Mouse (Mus musculus): ENCODE measurements around the gene BC017158. TPM values are rescaled to one million over a fixed set of nuclear protein-coding genes. Genes with fewer than 3 reads are reported as not detected.

BC017158 gene
- polyA plus RNA-seq, 1 experiment from 2014 or later, result 20.0 TPM

DNA sequence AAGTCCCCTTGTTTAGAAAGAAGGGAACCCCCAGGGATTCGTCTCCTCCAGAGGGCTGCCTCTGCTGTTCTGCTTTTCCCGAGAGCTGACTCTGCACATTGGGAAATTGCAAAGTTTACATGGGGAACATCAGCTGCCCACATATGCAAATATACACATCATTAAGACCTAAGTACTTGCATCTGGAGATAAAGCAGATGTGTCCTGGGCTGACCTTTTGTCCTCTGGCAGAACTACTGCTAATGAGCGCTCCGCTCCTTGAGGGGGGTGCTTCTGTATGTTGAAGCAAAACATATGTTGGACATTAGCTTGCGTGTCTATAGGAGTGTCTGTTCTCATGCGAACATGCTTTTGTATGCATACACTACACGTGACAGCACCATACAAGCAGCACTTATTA lies 23.3 kb upstream of the BC017158 start:
- peaks cover 16% of the 10 kb centered on the region for H3K4me1 ChIP-seq (replicated peaks)
- no peak overlapping the region for H3K27ac ChIP-seq (ENCODE audit: poor library complexity, severe bottlenecking)
- H3K27me3 ChIP-seq (replicated peaks), result 0 out of 2 replicates have a peak, but pooled peaks cover 2% of the 10 kb centered on the region
- no peak overlapping the region for H3K4me2 ChIP-seq
- no peak for ATAC-seq (ENCODE audit: insufficient number of reproducible peaks, low FRiP score)
- 72% methylated on average over 7 of the region's 7 CpGs for WGBS
- no peaks in the 10 kb centered on the region for H3K36me3 ChIP-seq
- H3K9ac ChIP-seq, result no peak overlapping the region
- no peaks in the 10 kb centered on the region for H3K9me3 ChIP-seq (replicated peaks)
- no peak overlapping the region for H3K4me3 ChIP-seq

DNA sequence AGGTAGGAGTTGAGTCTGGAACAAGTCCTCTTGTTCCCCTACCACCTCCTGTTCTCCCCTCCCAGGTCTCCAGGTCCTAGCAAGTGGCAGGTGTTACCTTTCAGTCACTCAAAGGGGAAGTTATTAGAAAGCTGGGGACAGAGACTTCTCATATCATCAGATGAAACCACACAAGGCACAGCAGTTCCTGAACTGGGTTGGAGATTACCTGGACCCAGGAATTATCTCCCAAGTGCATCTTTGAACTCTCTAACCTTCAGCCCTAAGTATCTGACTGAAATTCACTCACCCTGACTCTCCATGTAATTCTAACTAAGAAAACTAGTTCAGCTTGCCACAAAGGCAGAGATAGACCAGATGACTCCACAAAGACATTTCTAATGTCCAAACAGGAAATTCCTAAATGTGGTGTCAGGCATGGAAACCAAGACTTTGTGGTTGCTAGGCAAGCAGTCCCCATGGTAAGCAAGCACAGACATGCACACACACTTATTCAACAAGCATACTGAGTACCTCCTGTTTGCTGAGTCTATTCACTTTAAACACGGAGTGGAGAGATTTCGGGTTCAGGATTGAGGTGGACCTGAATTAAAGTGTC lies 22.3 kb upstream of the BC017158 start:
- Histone ChIP-seq H3K4me3 (no peak overlapping the region), H3K4me1 (replicated peaks) (peaks cover 16% of the 10 kb centered on the region), H3K27me3 (replicated peaks) (0 out of 2 replicates have a peak, but pooled peaks cover 2% of the 10 kb centered on the region), H3K9ac (no peak overlapping the region), H3K4me2 (no peak overlapping the region), H3K36me3 (no peaks in the 10 kb centered on the region), H3K27ac (ENCODE audit: poor library complexity, severe bottlenecking) (no peak overlapping the region), H3K9me3 (replicated peaks) (no peaks in the 10 kb centered on the region)
- 78% methylated on average over 2 of the region's 2 CpGs for WGBS
- no peak for ATAC-seq (ENCODE audit: insufficient number of reproducible peaks, low FRiP score)

- Histone ChIP-seq H3K27ac (ENCODE audit: poor library complexity, severe bottlenecking) (no peak overlapping the region), H3K4me1 (replicated peaks) (peaks cover 16% of the 10 kb centered on the region), H3K9me3 (replicated peaks) (no peaks in the 10 kb centered on the region), H3K4me2 (no peak overlapping the region), H3K36me3 (no peaks in the 10 kb centered on the region), H3K4me3 (no peak overlapping the region), H3K27me3 (replicated peaks) (0 out of 2 replicates have a peak, but pooled peaks cover 2% of the 10 kb centered on the region), H3K9ac (no peak overlapping the region)
- WGBS, result 64% methylated on average over 7 of the region's 7 CpGs
- no peak for ATAC-seq (ENCODE audit: insufficient number of reproducible peaks, low FRiP score)
These were observed 21.2 kb upstream of the BC017158 start for GRCm38 (mm10) chr7:128319140-128319539.

GRCm38 (mm10) chr7:128317011-128317410 lies 19.0 kb upstream of the BC017158 start:
- no peak overlapping the region for H3K4me3 ChIP-seq
- H3K4me1 ChIP-seq (replicated peaks), result peaks cover 16% of the 10 kb centered on the region
- ATAC-seq (ENCODE audit: insufficient number of reproducible peaks, low FRiP score), result no peak
- no peaks in the 10 kb centered on the region for H3K27me3 ChIP-seq (replicated peaks)
- H3K4me2 ChIP-seq, result no peak overlapping the region
- no peaks in the 10 kb centered on the region for H3K9me3 ChIP-seq (replicated peaks)
- WGBS, result 67% methylated on average over 4 of the region's 4 CpGs
- no peak overlapping the region for H3K27ac ChIP-seq (ENCODE audit: poor library complexity, severe bottlenecking)
- H3K9ac ChIP-seq, result no peak overlapping the region
- no peaks in the 10 kb centered on the region for H3K36me3 ChIP-seq

GRCm38 (mm10) chr7:128314491-128314890 lies 16.5 kb upstream of the BC017158 start:
- no peak for ATAC-seq (ENCODE audit: insufficient number of reproducible peaks, low FRiP score)
- Histone ChIP-seq H3K9ac (no peak overlapping the region), H3K36me3 (no peaks in the 10 kb centered on the region), H3K4me3 (no peak overlapping the region), H3K27me3 (replicated peaks) (no peaks in the 10 kb centered on the region), H3K4me2 (no peak overlapping the region), H3K4me1 (replicated peaks) (peaks cover 17% of the 10 kb centered on the region), H3K27ac (ENCODE audit: poor library complexity, severe bottlenecking) (no peak overlapping the region), H3K9me3 (replicated peaks) (no peaks in the 10 kb centered on the region)
- 61% methylated on average over 7 of the region's 7 CpGs for WGBS

DNA sequence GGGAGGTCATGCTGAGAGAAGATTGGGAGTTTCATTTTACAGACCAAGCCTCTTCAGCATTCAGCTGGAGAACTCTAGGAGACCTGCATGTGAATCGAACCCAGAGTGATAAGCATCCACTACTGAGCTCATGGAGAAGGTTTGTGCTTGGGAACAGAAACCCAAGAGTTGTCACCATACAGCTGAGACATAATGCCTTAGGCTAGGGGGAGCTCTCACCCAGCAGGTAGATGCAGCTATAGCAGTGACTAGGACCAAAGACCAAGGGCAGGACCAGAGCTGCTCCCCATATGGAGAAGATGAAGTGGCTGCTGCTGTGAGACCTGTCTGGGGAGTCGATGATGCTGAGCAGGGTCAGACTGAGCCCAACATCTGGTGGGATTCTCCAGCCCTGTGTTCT lies 15.6 kb upstream of the BC017158 start:
- no peak for ATAC-seq (ENCODE audit: insufficient number of reproducible peaks, low FRiP score)
- Histone ChIP-seq H3K4me1 (replicated peaks) (peaks cover 14% of the 10 kb centered on the region), H3K27me3 (replicated peaks) (no peaks in the 10 kb centered on the region), H3K9ac (no peak overlapping the region), H3K9me3 (replicated peaks) (no peaks in the 10 kb centered on the region), H3K36me3 (no peaks in the 10 kb centered on the region), H3K4me2 (no peak overlapping the region), H3K27ac (ENCODE audit: poor library complexity, severe bottlenecking) (no peak overlapping the region), H3K4me3 (no peak overlapping the region)
- WGBS, result 75% methylated on average over 2 of the region's 2 CpGs

DNA sequence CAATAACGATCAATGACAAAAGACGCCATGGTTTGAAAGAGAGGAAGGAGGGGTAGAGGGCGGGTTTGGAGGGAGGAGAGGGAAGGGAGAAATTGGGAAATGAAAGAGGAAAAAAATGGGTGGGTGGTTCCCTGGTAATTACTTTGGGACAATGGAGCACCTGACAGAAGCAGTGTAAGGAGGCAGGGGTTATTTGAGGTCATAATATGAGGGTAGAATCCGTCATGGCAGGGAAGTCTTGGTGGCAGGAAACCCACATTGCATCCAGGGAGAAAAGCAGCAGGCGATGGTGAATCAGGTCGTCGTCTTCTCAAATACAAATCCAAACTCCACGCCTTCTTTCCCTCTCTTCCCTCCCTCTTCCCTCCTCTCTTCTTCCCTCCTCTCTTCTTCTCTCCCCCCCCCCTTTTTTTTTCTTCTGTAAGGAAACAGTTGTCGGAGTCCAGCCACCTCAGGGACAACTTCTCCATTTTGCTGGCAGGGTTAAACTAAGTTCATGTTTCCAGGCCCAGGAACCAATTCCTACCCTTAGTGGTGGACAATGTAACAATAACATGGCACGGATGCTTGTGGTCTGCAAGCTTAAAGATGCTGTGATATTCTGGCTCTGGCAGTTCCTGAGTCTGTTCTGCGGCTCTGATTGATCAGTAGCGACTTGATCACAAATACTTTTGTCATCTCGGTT lies 14.5 kb upstream of the BC017158 start:
- H3K27me3 ChIP-seq (replicated peaks), result no peaks in the 10 kb centered on the region
- H3K9ac ChIP-seq, result no peak overlapping the region
- no peak overlapping the region for H3K27ac ChIP-seq (ENCODE audit: poor library complexity, severe bottlenecking)
- WGBS, result 78% methylated on average over 13 of the region's 13 CpGs
- H3K4me2 ChIP-seq, result no peak overlapping the region
- H3K4me1 ChIP-seq (replicated peaks), result peaks cover 14% of the 10 kb centered on the region
- no peak for ATAC-seq (ENCODE audit: insufficient number of reproducible peaks, low FRiP score)
- H3K9me3 ChIP-seq (replicated peaks), result no peaks in the 10 kb centered on the region
- no peak overlapping the region for H3K4me3 ChIP-seq
- no peaks in the 10 kb centered on the region for H3K36me3 ChIP-seq

- 70% methylated on average over 8 of the region's 8 CpGs for WGBS
- no peaks in the 10 kb centered on the region for H3K9me3 ChIP-seq (replicated peaks)
- ATAC-seq (ENCODE audit: insufficient number of reproducible peaks, low FRiP score), result no peak
- no peaks in the 10 kb centered on the region for H3K36me3 ChIP-seq
- H3K27ac ChIP-seq (ENCODE audit: poor library complexity, severe bottlenecking), result no peak overlapping the region
- no peak overlapping the region for H3K9ac ChIP-seq
- no peak overlapping the region for H3K4me2 ChIP-seq
- no peaks in the 10 kb centered on the region for H3K27me3 ChIP-seq (replicated peaks)
- H3K4me3 ChIP-seq, result no peak overlapping the region
- peaks cover 14% of the 10 kb centered on the region for H3K4me1 ChIP-seq (replicated peaks)
These were observed 13.8 kb upstream of the BC017158 start for GRCm38 (mm10) chr7:128311811-128312210.

DNA sequence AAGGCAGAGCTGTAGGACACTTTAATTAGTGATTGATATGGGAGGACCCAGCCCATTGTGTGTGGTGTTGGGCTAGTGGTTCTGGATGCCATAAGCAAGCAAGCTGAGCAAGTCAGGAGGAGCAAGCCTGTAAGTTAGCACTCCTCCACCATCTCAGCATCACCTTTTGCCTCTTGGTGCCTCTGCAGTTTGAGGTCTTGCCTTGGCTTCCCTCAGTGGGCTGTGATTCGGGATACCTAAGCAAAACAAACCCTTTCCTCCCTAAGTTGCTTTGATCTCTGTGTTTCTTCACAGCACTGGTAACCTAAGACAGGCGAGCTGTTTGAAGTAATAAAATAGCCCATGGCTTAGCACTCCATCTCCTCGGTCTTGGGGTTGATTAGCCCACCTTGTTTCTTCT lies 13.3 kb upstream of the BC017158 start:
- no peaks in the 10 kb centered on the region for H3K27me3 ChIP-seq (replicated peaks)
- H3K27ac ChIP-seq (ENCODE audit: poor library complexity, severe bottlenecking), result no peak overlapping the region
- H3K4me3 ChIP-seq, result no peak overlapping the region
- peaks cover 14% of the 10 kb centered on the region for H3K4me1 ChIP-seq (replicated peaks)
- H3K9me3 ChIP-seq (replicated peaks), result no peaks in the 10 kb centered on the region
- no peaks in the 10 kb centered on the region for H3K36me3 ChIP-seq
- no peak overlapping the region for H3K9ac ChIP-seq
- H3K4me2 ChIP-seq, result no peak overlapping the region
- 58% methylated on average over 3 of the region's 3 CpGs for WGBS
- ATAC-seq (ENCODE audit: insufficient number of reproducible peaks, low FRiP score), result no peak

- peaks cover 14% of the 10 kb centered on the region for H3K4me1 ChIP-seq (replicated peaks)
- no peak overlapping the region for H3K9ac ChIP-seq
- no peaks in the 10 kb centered on the region for H3K36me3 ChIP-seq
- H3K9me3 ChIP-seq (replicated peaks), result no peaks in the 10 kb centered on the region
- H3K27ac ChIP-seq (ENCODE audit: poor library complexity, severe bottlenecking), result no peak overlapping the region
- WGBS, result 13% methylated on average over 8 of the region's 8 CpGs
- no peak overlapping the region for H3K4me3 ChIP-seq
- ATAC-seq (ENCODE audit: insufficient number of reproducible peaks, low FRiP score), result no peak
- no peak overlapping the region for H3K4me2 ChIP-seq
- no peaks in the 10 kb centered on the region for H3K27me3 ChIP-seq (replicated peaks)
These were observed 12.3 kb upstream of the BC017158 start for GRCm38 (mm10) chr7:128310229-128310688.

- peaks cover 14% of the 10 kb centered on the region for H3K4me1 ChIP-seq (replicated peaks)
- H3K9ac ChIP-seq, result no peak overlapping the region
- H3K9me3 ChIP-seq (replicated peaks), result no peaks in the 10 kb centered on the region
- ATAC-seq (ENCODE audit: insufficient number of reproducible peaks, low FRiP score), result no peak
- no peaks in the 10 kb centered on the region for H3K36me3 ChIP-seq
- H3K27ac ChIP-seq (ENCODE audit: poor library complexity, severe bottlenecking), result no peak overlapping the region
- H3K4me3 ChIP-seq, result no peak overlapping the region
- H3K27me3 ChIP-seq (replicated peaks), result no peaks in the 10 kb centered on the region
- WGBS, result 48% methylated on average over 1 of the region's 1 CpGs
- no peak overlapping the region for H3K4me2 ChIP-seq
These were observed 11.8 kb upstream of the BC017158 start for GRCm38 (mm10) chr7:128309776-128310175.

Data from heart, embryonic 12.5 days (tissue).